Mouse (Mus musculus) hematopoietic stem cell, adult 5-6 weeks (primary cell): ENCODE data around the gene Luzp4. TPM values are rescaled to one million over a fixed set of nuclear protein-coding genes. Genes with fewer than 3 reads are reported as not detected.
"Not testable (repeated sequence)": the region's sequence is repeated elsewhere in the genome, so short reads cannot be mapped to it uniquely, and the experiment has no call there.

Experiments used
- ATAC-seq, 2 experiments: fragments of 125-278 bp in 1 of 2; replicated peaks in 1 of 2; 2 replicates each; pipeline ENCODE4 v1.8.0; 2016 to 2017; ENCODE audit warnings: inconsistent platforms in 2 of 2, mild to moderate bottlenecking in 2 of 2, moderate number of reproducible peaks in 2 of 2, low read depth in 1 of 2, moderate TSS enrichment in 1 of 2; ENCODE audit not compliant: low FRiP score in 2 of 2, poor library complexity in 2 of 2, severe bottlenecking in 2 of 2, insufficient read depth in 1 of 2, low TSS enrichment in 1 of 2
- total RNA-seq: library from RNA; stranded (forward); fragments of 172-1452, 232-1000 nt; gene quantifications from 2 replicates; pipeline ENCODE4 v1.2.3, GENCODE M21; 2017

Gene Luzp4
- total RNA-seq, result not detected in 2 replicates

DNA sequence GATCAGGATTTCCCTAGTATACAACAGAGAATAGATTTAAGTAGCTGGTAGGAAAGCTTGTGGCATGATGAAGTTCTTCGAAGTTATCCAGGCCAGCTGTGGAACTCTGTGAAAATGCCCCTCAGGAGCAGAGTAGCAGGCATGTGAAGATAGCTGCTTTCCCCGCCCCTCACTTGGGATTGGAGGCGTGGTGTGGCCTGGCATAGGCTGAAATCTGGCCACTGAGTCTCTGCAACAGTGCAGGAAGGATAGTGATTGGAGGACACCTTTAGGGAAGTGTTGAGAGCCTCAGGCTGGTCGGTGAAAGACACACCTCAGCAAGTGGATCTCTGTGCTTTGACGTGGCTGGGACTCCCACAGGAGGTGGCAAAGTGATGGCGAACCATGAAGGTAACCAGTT lies at the start of gene Luzp4:
Gene Luzp4 (plus strand): TSS at position 301 of the 400 bp plus-strand sequence.
- ATAC-seq, result not testable (repeated sequence)

DNA sequence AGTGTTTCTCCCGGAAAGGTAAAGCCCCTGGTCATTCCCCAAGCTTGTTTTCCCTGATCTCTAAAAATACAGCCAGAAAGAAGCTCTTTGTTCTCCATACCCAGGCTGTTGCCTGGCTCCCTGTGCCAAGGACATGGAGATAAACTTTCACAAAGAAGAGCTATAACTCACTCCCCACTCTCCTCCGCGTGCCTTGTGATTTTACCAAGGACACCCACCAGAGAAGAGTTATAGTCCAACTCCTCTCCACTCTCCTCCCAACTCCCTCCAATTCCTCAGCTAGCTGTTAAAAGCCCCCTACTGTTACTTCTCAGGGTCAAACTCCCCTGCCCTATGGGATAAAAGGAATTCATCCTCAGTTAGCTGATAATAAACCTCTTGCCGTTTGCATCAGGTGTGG lies 15.6 kb upstream of the Luzp4 start:
- ATAC-seq, result not testable (repeated sequence)

Other genes starting within 250 kb of the Luzp4 start
- gene Gm8334, start 242.5 kb upstream of the Luzp4 start, total RNA-seq, result not detected in 2 replicates
- not detected in 2 replicates for gene Gm15127, start 194.0 kb upstream of the Luzp4 start, total RNA-seq
- not detected in 2 replicates for gene Ott, start 216.6 kb downstream of the Luzp4 start, total RNA-seq